Mouse (Mus musculus): ENCODE results near the gene Sema3f. TPM values are rescaled to one million over a fixed set of nuclear protein-coding genes. Genes with fewer than 3 reads are reported as not detected.

The Sema3f gene
- 10 to 100 TPM; 17.7 to 18.0 TPM for total RNA-seq (2021)
- long read RNA-seq, experiment 1, partial matches to known transcripts: 4 of 7 reads
- long read RNA-seq, experiment 1, other reads (novel, unspliced or antisense): 3 of 7 reads
- long read RNA-seq, experiment 2, partial matches to known transcripts: 2 of 11 reads
- long read RNA-seq, experiment 2, other reads (novel, unspliced or antisense): 9 of 11 reads

GRCm38 (mm10) chr9:107709697-107710483, at the start of gene Sema3f:
TSS of gene Sema3f (minus strand) at chr9:107710475.
- intact Hi-C loops (cut with DNase I): loop anchor here (1.0 kb wide), 1 partner anchor 28 kb away; no protein-coding TSS in a partner anchor

GRCm38 (mm10) chr9:107759593-107759992, 49.3 kb upstream of the Sema3f start:
- no peak for DNase-seq
- intact Hi-C loops (cut with DNase I): no loop called here

More at GRCm38 (mm10) chr9:107709697-107710483, at the start of gene Sema3f:
- peak; percentile 80 to 87 for DNase-seq

GRCm38 (mm10) chr9:107750378-107750777, 40.1 kb upstream of the Sema3f start:
- intact Hi-C loops (cut with DNase I): no loop called here
- DNase-seq: no peak

- intact Hi-C loops (cut with DNase I): no loop called here
- DNase-seq: no peak
Observed at GRCm38 (mm10) chr9:107748063-107748462, 37.8 kb upstream of the Sema3f start.

- intact Hi-C loops (cut with DNase I): no loop called here
- DNase-seq: no peak
Observed at GRCm38 (mm10) chr9:107747310-107747709, 37.0 kb upstream of the Sema3f start.

GRCm38 (mm10) chr9:107746679-107747078, 36.4 kb upstream of the Sema3f start:
- DNase-seq: no peak
- intact Hi-C loops (cut with DNase I): no loop called here

- intact Hi-C loops (cut with DNase I): no loop called here
Observed at GRCm38 (mm10) chr9:107744061-107744460, 33.8 kb upstream of the Sema3f start.

GRCm38 (mm10) chr9:107738841-107739202, 28.5 kb upstream of the Sema3f start:
- intact Hi-C loops (cut with DNase I): loop anchor here (1.0 to 5.0 kb wide), 3 partner anchors 29 to 92 kb away; partner anchors contain the start of gene Sema3f
- peak in 1 of 2 experiments; percentile 45 for DNase-seq

More at GRCm38 (mm10) chr9:107744061-107744460, 33.8 kb upstream of the Sema3f start:
- no peak for DNase-seq

- intact Hi-C loops (cut with DNase I): loop anchor here (1.0 to 5.0 kb wide), 3 partner anchors 28 to 91 kb away; partner anchors contain the start of gene Sema3f
- DNase-seq: peak; percentile 88 to 93
Observed at GRCm38 (mm10) chr9:107738020-107738840, 28.0 kb upstream of the Sema3f start.

GRCm38 (mm10) chr9:107736185-107736485, 25.9 kb upstream of the Sema3f start:
- intact Hi-C loops (cut with DNase I): loop anchor here (5.0 kb wide), 1 partner anchor 89 kb away; no protein-coding TSS in a partner anchor
- no peak for DNase-seq

- intact Hi-C loops (cut with DNase I): loop anchor here (5.0 kb wide), 1 partner anchor 88 kb away; no protein-coding TSS in a partner anchor
- DNase-seq: no peak
Observed at GRCm38 (mm10) chr9:107735356-107736184, 25.3 kb upstream of the Sema3f start.

- intact Hi-C loops (cut with DNase I): no loop called here
- no peak for DNase-seq
Observed at GRCm38 (mm10) chr9:107734567-107734971, 24.3 kb upstream of the Sema3f start.

GRCm38 (mm10) chr9:107729709-107730108, 19.4 kb upstream of the Sema3f start:
- intact Hi-C loops (cut with DNase I): no loop called here
- DNase-seq: no peak

GRCm38 (mm10) chr9:107728919-107729670, 18.8 kb upstream of the Sema3f start:
- intact Hi-C loops (cut with DNase I): no loop called here
- DNase-seq: no peak

GRCm38 (mm10) chr9:107727041-107727440, 16.8 kb upstream of the Sema3f start:
- intact Hi-C loops (cut with DNase I): no loop called here
- DNase-seq: no peak

- intact Hi-C loops (cut with DNase I): no loop called here
- no peak for DNase-seq
Observed at GRCm38 (mm10) chr9:107724796-107725195, 14.5 kb upstream of the Sema3f start.

- DNase-seq: peak; percentile 46 to 62
- intact Hi-C loops (cut with DNase I): no loop called here
Observed at GRCm38 (mm10) chr9:107723794-107724531, 13.7 kb upstream of the Sema3f start.

GRCm38 (mm10) chr9:107723292-107723691, 13.0 kb upstream of the Sema3f start:
- no peak for DNase-seq
- intact Hi-C loops (cut with DNase I): no loop called here
